Mouse (Mus musculus) forebrain, embryonic 15.5 days (tissue): Measurements from ENCODE around the gene Rlf. TPM values are rescaled to one million over a fixed set of nuclear protein-coding genes. Genes with fewer than 3 reads are reported as not detected.
A peak's percentile ranks its signal among the peaks of the same experiment; 100 is the strongest.

Experiments used
- ATAC-seq: fragments of 200-750 bp; cut with Nextera tagmentation; replicated peaks from 2 replicates; pipeline ENCODE4 v1.8.0; 2017; ENCODE audit warnings: mild to moderate bottlenecking, moderate TSS enrichment, moderate library complexity
- H3K27ac ChIP-seq: fragments of 300-500 bp; sonication (generic); replicated peaks from 2 replicates; pipeline ENCODE4 v1.5.1; 2015; ENCODE audit warnings: mild to moderate bottlenecking, inconsistent platforms
- H3K27me3 ChIP-seq: fragments of 300-500 bp; sonication (generic); 2 replicates; pipeline ENCODE4 v1.6.1; 2015; ENCODE audit warnings: inconsistent platforms
- H3K36me3 ChIP-seq: fragments of 300-500 bp; sonication (generic); 2 replicates; pipeline ENCODE4 v1.6.1; 2015; ENCODE audit warnings: mild to moderate bottlenecking, inconsistent platforms
- H3K4me1 ChIP-seq: fragments of 300-500 bp; sonication (generic); 2 replicates; pipeline ENCODE4 v1.6.1; 2015; ENCODE audit warnings: inconsistent platforms
- H3K4me2 ChIP-seq: fragments of 300-500 bp; sonication (generic); replicated peaks from 2 replicates; pipeline ENCODE4 v1.6.1; 2015; ENCODE audit warnings: mild to moderate bottlenecking, inconsistent platforms
- H3K4me3 ChIP-seq: fragments of 300-500 bp; sonication (generic); 2 replicates; pipeline ENCODE4 v1.5.1; 2015; ENCODE audit warnings: mild to moderate bottlenecking, inconsistent platforms
- H3K9ac ChIP-seq: fragments of 300-500 bp; sonication (generic); replicated peaks from 2 replicates; pipeline ENCODE4 v1.6.1; 2015; ENCODE audit warnings: mild to moderate bottlenecking, inconsistent platforms
- H3K9me3 ChIP-seq: fragments of 300-500 bp; sonication (generic); 2 replicates; pipeline ENCODE4 v1.6.1; 2016; ENCODE audit warnings: inconsistent platforms
- WGBS: fragments of 180-500 bp; shearing (Covaris S2); methylation state at CpG from one replicate; pipeline ENCODE4 v1.1.7; 2015; ENCODE audit warnings: mixed read lengths; 5-methylcytosine and 5-hydroxymethylcytosine counted together
- polyA plus RNA-seq: library from polyadenylated mRNA; unstranded; fragments of >200 nt; fragmentation: Nextera tagmentation; extraction: Ambion mirVana; gene quantifications from 2 replicates; pipeline ENCODE4 v1.2.1, GENCODE M21; 2015

Gene Rlf
- polyA plus RNA-seq = 30.5 and 34.7 TPM in 2 replicates

DNA sequence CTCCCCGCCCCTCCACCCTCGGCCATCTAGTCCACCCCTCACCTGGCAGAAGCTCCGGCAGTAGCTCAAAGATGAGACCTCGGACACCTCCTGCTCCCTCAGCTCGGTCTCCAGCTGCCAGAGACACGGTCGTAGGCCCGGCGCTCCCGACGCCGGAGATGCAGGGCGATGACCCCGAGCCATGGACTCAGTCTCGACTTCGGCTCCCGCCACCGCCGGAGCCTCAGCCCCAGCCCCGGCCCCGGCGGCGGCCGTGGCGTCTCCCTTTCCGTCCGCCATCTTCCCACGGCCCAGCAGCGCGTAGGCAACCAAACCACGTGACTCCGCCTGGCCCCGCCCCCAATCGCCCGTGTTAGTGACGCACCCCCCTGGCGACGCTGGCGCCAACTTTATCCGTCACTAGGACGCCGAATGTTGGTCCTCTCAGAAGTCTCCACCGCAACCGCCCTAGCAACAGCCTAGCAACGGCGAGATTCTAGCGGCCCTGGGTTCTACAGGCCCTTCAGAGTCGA is at the start of gene Rlf:
Gene Rlf, minus strand, starts transcription at position 292 of the 512 bp plus-strand sequence.
- Histone ChIP-seq H3K9me3 (no peaks in the 10 kb centered on the region), H3K27me3 (0 out of 2 replicates have a peak, but pooled peaks cover 5% of the 10 kb centered on the region), H3K36me3 (no peaks in the 10 kb centered on the region), H3K4me1 (peaks cover 25% of the 10 kb centered on the region), H3K9ac (peak within 1 kb of the TSS; percentile 88), H3K4me3 (peak within 1 kb of the TSS; percentile 73), H3K27ac (peak within 1 kb of the TSS; percentile 84), H3K4me2 (peak within 1 kb of the TSS; percentile 76)
- ATAC-seq = peak; percentile 96
- WGBS = under 1% methylated on average over 47 of the region's 48 CpGs

DNA sequence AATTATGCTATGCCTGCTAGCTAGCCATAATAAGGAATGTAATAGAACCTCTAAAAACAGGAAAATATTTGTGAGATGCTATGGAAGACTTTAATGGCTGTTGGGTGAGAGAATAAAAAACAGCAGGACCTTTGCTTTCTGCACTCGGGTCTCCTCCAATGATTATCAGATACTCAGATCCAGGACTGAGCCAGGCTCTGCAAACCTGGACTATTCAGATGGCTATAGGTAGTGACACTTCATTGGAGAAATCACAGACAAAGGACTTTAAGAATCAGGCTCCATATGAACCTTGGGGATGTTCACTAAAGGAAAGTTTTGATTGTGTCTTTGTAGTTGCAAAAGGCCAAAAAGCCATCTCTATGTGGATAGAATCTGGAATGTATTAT is 26.7 kb upstream of the Rlf start:
- H3K27me3 ChIP-seq = no peaks in the 10 kb centered on the region
- H3K9ac ChIP-seq = no peak overlapping the region
- no peak overlapping the region for H3K27ac ChIP-seq
- WGBS = 86% methylated on average over 1 of the region's 1 CpGs
- no peak overlapping the region for H3K4me2 ChIP-seq
- no peaks in the 10 kb centered on the region for H3K4me1 ChIP-seq
- no peaks in the 10 kb centered on the region for H3K36me3 ChIP-seq
- no peaks in the 10 kb centered on the region for H3K9me3 ChIP-seq
- no peak overlapping the region for H3K4me3 ChIP-seq
- ATAC-seq = peak; percentile 13; the same call in 1 of the 2 replicates

DNA sequence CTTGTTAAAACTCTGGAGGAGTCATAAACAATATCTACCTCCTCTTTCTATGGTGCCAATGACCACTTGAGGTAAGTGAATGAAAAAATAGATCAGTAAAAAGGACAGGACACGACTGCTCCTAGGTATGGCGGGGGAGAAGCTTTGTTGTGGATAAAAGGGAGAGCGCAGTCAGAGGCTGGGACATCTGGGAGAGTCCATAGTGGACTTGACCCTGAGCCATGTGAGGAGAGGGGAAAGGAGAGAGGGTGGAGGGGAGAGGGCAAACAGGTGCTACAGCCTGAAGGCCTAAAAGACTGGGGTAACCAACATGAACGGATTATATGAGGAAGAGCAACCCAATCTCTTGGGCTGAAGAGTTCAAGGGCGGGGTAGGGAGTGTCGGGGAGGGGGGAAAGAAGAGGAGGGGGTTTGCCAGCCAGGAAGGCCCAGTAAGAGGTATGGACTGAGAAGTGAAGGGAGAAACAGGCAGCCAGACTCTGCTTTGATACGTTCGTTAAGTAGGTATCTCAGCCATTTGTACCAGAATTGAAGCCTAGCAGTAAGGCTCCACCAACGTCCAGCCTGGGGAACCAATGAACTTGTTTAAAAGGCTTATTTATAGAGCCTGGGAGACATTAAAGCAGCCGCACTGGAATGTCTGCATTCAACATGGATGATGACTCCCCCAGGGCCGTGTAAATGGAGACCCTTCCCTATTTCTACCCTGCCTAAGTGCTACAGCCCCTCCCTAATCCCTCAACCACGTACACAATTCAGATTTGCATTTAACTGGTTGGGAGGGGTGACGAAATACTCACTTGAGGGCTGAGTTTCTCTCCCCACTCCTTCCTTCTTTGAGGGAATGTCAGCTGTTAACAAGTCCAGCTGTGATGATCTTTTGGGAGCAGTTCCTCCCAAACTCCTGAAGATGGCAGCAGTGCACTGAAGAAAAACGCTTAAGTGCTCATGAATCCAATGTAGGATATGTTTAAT is 26.0 kb upstream of the Rlf start:
- Histone ChIP-seq H3K4me2 (no peak overlapping the region), H3K4me1 (no peaks in the 10 kb centered on the region), H3K4me3 (no peak overlapping the region), H3K27ac (no peak overlapping the region), H3K9ac (no peak overlapping the region), H3K27me3 (no peaks in the 10 kb centered on the region), H3K36me3 (no peaks in the 10 kb centered on the region), H3K9me3 (no peaks in the 10 kb centered on the region)
- peak; percentile 57; the same call in 1 of the 2 replicates for ATAC-seq
- WGBS = 40% methylated on average over 14 of the region's 14 CpGs

DNA sequence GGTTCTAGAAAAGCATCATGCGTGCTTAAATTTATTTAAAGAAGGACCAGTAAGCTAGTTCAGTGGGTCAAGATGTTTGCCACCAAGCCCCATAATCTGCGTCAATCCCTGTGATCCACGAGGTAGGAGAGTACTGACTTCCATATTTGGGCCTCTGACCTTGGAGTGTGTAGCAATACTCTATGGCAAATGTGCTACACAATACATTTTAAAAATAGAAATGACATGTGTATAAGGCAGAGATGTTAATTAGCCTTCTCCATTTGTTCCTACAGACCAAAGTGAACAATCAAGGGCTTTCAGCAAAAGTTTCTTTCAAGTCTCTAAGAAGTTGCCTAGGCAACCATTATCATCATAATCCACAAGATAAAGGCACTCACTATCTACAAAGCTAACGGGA is 25.0 kb upstream of the Rlf start:
- no peak for ATAC-seq
- 21% methylated on average over 4 of the region's 4 CpGs for WGBS
- no peak overlapping the region for H3K4me2 ChIP-seq
- H3K27me3 ChIP-seq = no peaks in the 10 kb centered on the region
- no peaks in the 10 kb centered on the region for H3K4me1 ChIP-seq
- no peak overlapping the region for H3K4me3 ChIP-seq
- no peaks in the 10 kb centered on the region for H3K9me3 ChIP-seq
- no peak overlapping the region for H3K27ac ChIP-seq
- H3K9ac ChIP-seq = no peak overlapping the region
- H3K36me3 ChIP-seq = no peaks in the 10 kb centered on the region

DNA sequence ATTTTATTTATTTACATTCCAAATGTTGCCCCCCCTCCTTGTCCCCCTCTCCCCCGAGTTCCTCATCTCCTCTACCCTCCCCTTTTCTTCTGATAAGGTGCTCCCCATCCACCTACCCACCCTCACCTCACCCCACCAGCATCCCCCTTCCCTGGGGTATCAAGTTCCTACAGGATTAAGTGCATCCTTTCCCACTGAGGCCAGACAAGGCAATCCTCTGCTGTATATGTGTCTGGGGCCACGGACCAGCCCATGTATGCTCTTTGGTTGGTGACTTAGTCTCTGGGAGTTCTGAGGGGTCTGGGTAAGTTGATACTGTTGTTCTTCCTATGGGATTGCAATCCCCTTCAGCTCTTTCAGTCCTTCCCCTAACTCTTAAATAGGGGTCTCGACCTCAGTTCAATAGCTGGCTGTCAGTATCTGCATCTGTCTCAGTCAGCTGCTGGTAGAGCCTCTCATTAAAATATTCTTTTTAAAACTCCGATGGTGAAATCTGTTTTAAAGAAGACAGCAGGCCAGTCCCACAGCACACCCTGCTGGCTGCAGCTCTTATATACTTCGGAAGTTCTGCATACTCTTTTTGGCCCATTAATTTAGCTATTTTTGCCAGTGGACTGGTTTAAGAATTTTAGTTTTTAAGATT is 17.0 kb upstream of the Rlf start:
- ATAC-seq = peak; percentile 60
- no peaks in the 10 kb centered on the region for H3K36me3 ChIP-seq
- no peaks in the 10 kb centered on the region for H3K9me3 ChIP-seq
- H3K4me1 ChIP-seq = peaks cover 13% of the 10 kb centered on the region
- H3K27me3 ChIP-seq = no peaks in the 10 kb centered on the region
- 5% methylated on average over 5 of the region's 5 CpGs for WGBS
- H3K4me2 ChIP-seq = peak overlapping the region; percentile 38
- H3K4me3 ChIP-seq = no peak overlapping the region
- peak overlapping the region; percentile 34; the same call in 1 of the 2 replicates for H3K9ac ChIP-seq
- no peak overlapping the region for H3K27ac ChIP-seq

DNA sequence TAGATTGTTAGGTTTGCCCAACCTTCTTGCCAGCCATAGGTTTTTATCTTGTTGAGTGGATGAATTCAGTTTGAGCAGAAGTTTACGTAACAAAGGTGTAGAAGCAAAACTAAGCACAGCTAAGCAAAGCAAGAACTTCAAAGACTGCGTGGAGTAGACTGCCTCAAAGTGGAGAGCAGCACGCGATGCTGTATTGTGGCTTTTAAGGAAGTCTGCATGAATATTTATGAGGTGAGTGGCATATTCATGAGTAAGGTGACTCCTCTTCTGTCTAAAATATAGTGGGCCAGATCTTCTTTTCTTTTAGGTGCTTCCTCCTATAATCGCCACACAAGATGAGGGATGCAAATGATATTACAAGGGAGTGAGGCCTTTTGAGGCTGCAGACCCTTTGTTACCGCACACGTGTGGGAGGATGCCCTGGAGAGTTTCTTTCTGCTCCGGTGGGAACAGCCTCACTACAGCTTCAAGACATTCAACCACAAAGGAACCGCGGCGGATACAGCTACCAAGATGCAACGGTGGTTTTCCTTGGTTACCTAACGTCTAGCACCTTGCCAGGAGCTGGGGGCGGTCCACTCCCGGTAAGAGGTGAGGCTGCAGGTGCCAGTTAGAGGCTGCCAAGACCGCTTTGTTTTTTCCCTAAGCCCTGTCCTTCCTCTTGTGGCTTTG is 16.2 kb upstream of the Rlf start:
- peaks cover 13% of the 10 kb centered on the region for H3K4me1 ChIP-seq
- 4% methylated on average over 16 of the region's 16 CpGs for WGBS
- no peaks in the 10 kb centered on the region for H3K27me3 ChIP-seq
- ATAC-seq = peak; percentile 59
- H3K4me2 ChIP-seq = peak overlapping the region; percentile 38
- H3K27ac ChIP-seq = peak overlapping the region; percentile 46
- peak overlapping the region; percentile 24 for H3K4me3 ChIP-seq
- H3K9ac ChIP-seq = peak overlapping the region; percentile 34; the same call in 1 of the 2 replicates
- H3K9me3 ChIP-seq = no peaks in the 10 kb centered on the region
- no peaks in the 10 kb centered on the region for H3K36me3 ChIP-seq

DNA sequence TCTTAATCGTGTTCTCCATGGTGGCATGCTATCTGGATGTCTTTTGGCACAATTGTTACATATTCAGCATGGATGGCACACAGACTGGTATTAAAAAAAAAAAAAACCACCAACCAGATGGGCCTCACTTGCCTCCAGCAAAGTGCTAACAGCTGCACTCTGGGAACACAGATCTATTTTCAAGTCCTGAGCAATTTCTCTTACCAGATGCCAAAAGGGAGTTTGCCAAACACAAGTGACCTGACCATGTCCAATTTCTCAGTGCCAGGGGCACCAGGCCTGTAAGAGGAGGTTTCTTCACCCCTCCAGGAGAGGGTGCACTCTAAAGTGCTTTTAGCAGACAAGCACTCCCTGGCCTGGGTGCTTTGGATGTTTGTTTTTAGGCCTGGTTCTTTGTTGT is 12.2 kb upstream of the Rlf start:
- Histone ChIP-seq H3K9ac (no peak overlapping the region), H3K4me3 (no peak overlapping the region), H3K4me2 (no peak overlapping the region), H3K4me1 (peaks cover 13% of the 10 kb centered on the region), H3K27ac (no peak overlapping the region), H3K9me3 (no peaks in the 10 kb centered on the region), H3K36me3 (no peaks in the 10 kb centered on the region), H3K27me3 (no peaks in the 10 kb centered on the region)
- WGBS = 49% methylated on average over 1 of the region's 1 CpGs
- ATAC-seq = no peak

DNA sequence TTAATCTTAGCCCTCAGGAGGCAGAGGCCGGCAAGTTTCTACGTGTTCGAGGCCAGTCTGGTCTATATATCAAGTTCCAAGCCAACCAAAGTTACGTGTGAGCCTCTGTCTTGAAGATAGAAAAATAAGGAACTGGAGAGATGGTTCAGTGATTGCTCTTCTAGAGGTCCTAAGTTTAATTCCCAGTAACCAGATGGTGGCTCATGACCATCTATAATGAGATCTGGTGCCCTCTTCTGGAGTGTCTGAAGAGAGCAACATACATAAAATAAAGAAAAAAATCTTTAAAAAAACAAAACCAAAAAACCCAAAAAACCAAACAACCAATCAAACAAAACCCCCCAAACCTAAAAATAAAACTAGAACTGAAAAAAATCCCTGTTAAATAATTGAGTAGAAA is 10.3 kb upstream of the Rlf start:
- Histone ChIP-seq H3K27me3 (no peaks in the 10 kb centered on the region), H3K36me3 (no peaks in the 10 kb centered on the region), H3K4me2 (no peak overlapping the region), H3K9ac (no peak overlapping the region), H3K27ac (no peak overlapping the region), H3K9me3 (no peaks in the 10 kb centered on the region), H3K4me1 (no peaks in the 10 kb centered on the region), H3K4me3 (no peak overlapping the region)
- ATAC-seq = no peak
- WGBS = 90% methylated on average over 4 of the region's 4 CpGs

DNA sequence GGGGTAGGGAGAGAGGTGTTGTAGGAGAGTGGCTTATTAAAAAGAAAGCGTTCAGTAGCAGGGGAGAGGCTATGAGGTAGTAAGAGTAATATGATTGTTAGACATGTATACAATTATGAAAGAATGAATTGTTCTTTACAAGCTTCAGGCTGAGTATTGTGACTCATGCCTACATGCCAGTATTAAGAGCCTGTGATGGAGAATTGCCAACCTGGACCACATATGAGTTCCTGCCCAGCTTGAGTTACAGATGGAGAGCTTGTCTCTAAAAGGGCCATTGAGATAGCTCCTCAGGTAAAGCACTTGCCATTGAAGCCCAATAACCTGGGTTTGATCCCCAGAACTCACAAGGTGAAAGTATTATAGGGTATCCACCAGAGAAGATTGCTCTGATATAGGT is 8.3 kb upstream of the Rlf start:
- Histone ChIP-seq H3K27me3 (0 out of 2 replicates have a peak, but pooled peaks cover 2% of the 10 kb centered on the region), H3K9ac (no peak overlapping the region), H3K4me3 (no peak overlapping the region), H3K9me3 (no peaks in the 10 kb centered on the region), H3K36me3 (no peaks in the 10 kb centered on the region), H3K4me1 (no peaks in the 10 kb centered on the region), H3K4me2 (no peak overlapping the region), H3K27ac (no peak overlapping the region)
- WGBS = 75% methylated on average over 1 of the region's 1 CpGs
- ATAC-seq = no peak

DNA sequence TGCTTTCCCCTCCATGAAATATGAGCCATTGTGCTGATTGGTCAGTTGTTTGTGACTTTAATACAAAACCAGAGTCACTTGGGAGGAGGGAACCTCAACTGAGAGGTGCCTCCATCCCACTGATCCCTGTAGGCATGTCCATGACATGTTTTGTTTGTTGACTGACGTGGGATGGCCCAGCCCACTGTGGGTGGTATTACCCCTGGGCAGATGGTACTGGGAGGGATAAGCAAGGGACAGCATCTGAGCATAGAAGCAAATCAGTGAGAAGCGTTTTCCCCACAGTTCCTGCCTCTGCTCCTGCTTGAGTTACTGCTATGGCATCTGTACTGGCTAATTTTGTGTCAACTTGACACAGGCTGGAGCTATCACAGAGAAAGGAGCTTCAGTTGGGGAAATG is 1.3 kb upstream of the Rlf start:
- no peaks in the 10 kb centered on the region for H3K36me3 ChIP-seq
- no peak for ATAC-seq
- no peak overlapping the region for H3K4me2 ChIP-seq
- H3K27me3 ChIP-seq = 0 out of 2 replicates have a peak, but pooled peaks cover 5% of the 10 kb centered on the region
- no peaks in the 10 kb centered on the region for H3K9me3 ChIP-seq
- no peak overlapping the region for H3K9ac ChIP-seq
- 69% methylated on average over 2 of the region's 2 CpGs for WGBS
- H3K27ac ChIP-seq = no peak overlapping the region
- no peak overlapping the region for H3K4me3 ChIP-seq
- H3K4me1 ChIP-seq = peaks cover 25% of the 10 kb centered on the region

DNA sequence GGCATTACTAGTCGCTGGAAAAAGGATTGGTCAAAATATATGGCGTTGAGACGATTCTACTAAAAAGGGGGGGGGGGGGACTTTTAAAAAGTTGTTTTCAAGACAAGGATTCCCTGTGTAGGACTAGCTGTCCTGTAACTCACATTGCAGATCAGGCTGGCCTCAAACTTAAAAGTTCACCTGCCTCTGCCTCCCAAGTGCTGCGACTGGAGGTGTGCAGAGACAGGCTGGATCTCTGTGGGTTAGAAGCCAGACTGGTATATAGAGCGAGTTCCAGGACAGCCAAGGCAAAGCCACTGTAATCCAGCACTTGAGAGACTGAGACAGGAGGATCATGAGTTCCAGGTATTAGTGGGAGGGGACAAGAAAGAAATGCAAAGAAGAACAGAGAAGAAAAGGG is 605 bp upstream of the Rlf start:
- 25% methylated on average over 5 of the region's 5 CpGs for WGBS
- Histone ChIP-seq H3K27me3 (0 out of 2 replicates have a peak, but pooled peaks cover 5% of the 10 kb centered on the region), H3K9ac (peak overlapping the region; percentile 57), H3K36me3 (no peaks in the 10 kb centered on the region), H3K9me3 (no peaks in the 10 kb centered on the region), H3K4me1 (peaks cover 25% of the 10 kb centered on the region), H3K4me3 (peak overlapping the region; percentile 73), H3K4me2 (peak overlapping the region; percentile 47), H3K27ac (peak overlapping the region; percentile 84)
- ATAC-seq = peak; percentile 24
